Mouse (Mus musculus): ENCODE measurements around the gene Npepl1.

The Npepl1 gene

GRCm38 (mm10) chr2:174109991-174110782 lies at the start of gene Npepl1:
Gene Npepl1, plus strand, starts transcription at chr2:174110349.
- DNase-seq: peak; percentile 76

- no peak for DNase-seq
Measured at GRCm38 (mm10) chr2:174061219-174061618, 48.9 kb upstream of the Npepl1 start.

- DNase-seq: no peak
Measured at GRCm38 (mm10) chr2:174063074-174063473, 47.1 kb upstream of the Npepl1 start.

GRCm38 (mm10) chr2:174063527-174064211 lies 46.5 kb upstream of the Npepl1 start:
- no peak for DNase-seq

GRCm38 (mm10) chr2:174067793-174068419 lies 42.2 kb upstream of the Npepl1 start:
- no peak for DNase-seq

DNA sequence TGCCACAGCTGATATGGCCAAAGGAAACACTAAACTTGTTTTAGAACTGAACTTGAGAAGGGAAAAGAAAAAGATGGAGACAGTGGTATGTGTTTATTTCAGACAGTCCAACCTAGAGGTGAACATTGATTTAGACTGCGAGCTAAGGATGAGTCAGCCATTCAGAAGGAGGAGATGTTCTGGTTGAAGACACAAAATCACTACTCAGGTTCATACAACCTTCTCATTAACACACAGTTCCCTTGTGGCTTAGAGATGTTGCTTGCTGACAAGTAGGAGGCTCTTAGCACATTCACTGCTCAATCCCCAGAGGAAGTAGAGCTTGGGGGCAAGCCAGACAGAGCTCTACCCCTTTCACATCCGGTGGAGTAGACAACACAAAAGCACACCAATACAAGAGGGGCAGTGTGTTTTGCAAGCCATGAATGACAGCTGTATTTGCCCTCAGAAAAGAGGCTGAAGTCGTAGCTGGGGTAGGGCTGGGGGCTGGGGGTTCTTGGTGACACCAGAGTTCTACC lies 40.6 kb upstream of the Npepl1 start:
- no peak for DNase-seq

DNA sequence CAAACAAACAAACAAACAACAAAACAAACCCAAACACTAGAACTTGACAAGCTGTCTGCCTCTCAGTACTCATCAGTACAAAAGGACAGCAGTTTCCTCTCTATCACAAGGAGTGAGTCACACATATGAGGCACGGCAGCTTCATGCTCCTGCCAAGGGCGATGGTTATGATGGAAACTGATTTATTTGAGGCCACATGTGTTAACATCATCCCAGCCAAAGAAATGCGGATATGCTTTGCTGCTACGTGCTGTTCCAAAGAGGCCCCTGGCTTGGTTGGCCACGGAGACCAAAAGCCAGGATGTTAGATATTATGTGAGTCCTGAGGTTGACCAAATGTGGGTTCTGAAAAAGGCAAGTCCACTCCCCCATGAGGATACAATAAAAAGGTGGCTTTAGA lies 38.7 kb upstream of the Npepl1 start:
- DNase-seq: no peak

GRCm38 (mm10) chr2:174073156-174073790 lies 36.9 kb upstream of the Npepl1 start:
- DNase-seq: no peak

DNA sequence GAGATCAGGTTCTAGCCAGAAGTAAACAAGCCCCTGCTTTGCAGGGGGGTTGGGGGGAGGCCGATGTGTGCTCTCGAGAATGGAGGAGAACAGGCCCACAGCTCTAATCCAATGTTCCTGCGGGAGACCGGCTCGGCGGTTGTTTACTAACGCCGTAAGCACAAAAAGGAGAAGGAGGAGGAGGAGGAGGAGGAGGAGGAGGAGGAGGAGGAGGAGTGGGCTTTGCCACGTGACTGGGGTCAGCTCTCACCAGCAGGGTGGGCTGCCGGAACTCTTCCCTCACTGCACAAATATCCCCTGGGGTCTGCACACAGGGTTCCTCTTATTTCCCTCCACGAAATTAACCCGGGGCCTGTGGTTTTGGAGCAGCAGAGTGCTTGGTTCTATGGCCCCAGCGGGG lies 35.5 kb upstream of the Npepl1 start:
- DNase-seq: no peak

DNA sequence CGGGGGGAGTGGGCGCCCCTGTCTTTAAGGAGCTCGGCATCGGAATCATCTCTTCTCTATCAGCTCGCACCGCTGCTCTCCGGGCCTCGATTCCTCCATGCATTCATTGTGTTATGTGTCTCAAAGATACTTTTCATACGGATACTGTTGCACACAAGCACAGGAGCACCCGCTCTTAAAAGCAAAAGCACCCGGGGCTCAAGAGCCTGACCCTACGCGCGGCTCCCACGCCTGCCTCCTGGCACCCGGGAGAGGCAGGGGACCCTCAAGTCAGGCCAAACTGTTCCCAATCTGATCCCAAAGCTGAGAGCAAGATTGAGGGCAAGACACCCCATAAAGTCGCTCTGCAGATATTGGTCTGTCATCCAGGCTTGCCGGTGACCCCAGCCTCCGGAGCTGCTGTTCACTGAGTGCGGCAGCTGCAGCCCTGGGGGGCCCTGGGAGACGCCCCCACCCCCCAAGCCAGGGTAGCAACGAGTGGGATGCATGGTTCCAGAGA lies 35.0 kb upstream of the Npepl1 start:
- DNase-seq: peak; percentile 30

GRCm38 (mm10) chr2:174075673-174076432 lies 34.3 kb upstream of the Npepl1 start, which contains the start of gene Stx16:
Gene Stx16, plus strand, starts transcription at chr2:174076308.
- peak; percentile 97 for DNase-seq

DNA sequence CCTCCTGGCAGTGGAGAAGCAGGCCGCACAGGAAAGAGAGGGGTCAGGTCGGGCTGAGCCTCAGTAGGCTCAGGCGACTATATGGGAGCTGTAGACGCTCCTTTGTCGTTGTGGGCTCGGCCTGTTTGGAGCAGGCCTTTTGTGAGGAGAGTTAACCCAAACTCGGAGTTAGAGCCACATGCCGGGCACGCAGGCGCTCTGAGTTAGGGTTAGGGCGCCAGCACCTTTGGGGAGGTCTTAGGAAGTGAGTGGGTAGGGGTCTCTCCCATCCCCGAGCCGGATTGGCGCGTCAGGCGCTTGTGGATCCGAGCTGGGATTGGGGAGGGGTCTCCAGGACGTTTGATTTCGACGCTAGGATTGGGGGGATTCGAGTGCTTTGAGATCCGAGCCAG lies 33.7 kb upstream of the Npepl1 start:
- DNase-seq: no peak

DNA sequence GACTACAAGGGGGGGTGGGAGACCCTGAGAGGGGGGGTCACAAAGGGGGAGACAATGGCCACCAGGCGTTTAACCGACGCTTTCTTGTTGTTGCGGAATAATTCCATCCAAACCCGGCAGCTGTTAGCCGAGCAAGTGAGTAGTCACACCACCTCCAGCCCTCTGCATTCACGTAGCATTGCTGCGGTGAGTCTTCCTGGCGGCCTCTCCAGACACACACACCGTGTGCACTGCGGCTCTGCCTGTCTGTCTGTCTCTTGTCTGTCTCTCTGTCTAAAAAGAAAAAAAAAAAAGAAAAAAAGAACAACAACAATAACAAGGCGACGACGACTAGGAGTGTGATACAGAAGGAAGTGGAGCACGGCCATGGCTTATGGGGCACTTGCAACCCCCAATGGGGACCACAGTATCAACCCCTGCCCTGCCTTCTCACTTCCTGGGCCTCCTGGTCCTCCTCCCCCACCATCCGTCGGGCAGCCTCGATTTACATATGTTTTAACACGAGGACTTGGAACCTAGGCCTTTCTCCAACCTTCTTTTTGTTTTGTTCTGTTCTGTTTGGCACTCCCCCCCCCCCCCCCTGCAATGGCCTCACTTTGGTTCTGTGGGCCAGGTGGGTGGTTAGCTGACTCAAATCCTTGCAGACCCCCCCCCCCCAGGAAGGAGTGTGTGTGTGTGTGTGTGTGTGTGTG lies 33.0 kb upstream of the Npepl1 start:
- peak; percentile 22 for DNase-seq

DNA sequence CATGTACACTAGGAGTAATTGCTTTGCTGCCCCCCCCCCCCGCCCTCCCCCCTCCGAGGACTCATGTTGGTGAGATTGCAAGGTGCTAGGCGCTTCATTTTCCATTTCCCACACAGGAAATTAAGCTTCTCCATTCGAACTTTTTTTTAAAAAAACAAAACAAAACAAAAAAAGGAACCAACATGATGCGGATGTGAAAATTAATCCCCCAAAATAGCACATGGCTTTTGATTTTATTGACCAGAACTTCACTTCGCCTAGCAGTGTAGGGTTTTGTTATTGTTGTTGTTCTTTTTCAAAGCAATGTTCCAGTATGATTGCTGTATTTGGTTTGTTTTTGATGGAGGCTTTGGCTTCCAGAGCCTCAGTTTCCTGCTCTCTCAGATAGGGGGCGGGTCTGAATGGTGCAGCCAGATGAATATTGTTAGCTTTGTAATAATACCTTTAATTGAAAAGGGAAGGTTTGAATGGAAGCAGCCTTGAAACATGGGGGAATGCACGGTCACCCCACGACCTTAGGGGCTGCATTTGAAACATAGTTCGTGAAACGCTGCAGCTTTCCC lies 32.3 kb upstream of the Npepl1 start:
- DNase-seq: no peak

- no peak for DNase-seq
Measured at GRCm38 (mm10) chr2:174081833-174082232, 28.3 kb upstream of the Npepl1 start.

DNA sequence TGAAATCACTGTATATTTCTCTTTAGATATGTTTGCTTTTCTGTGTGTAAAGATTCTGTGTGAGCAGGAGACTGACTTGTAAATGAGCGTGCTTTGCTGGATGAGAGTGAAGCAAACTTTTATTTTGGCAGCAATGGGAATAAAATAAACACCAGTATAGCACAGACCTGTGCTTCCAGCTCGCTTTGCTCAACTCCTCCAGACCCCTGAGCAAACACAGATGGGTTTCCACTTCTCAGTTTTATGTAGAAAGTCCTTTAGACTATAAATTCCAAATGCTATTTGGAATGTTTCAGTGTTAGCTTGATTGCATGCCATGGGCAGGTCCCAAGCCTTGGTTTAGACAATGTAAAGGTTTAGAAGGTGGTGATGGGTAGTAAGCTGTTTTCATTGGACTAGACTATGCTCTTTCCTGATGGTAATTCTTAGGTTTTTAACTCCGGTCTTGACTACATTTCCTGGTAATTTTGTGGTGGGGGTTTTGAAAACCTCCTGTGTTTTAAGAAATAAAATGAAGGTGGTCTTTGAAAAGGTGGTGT lies 27.7 kb upstream of the Npepl1 start:
- DNase-seq: no peak

GRCm38 (mm10) chr2:174095086-174095485 lies 15.1 kb upstream of the Npepl1 start:
- DNase-seq: no peak

DNA sequence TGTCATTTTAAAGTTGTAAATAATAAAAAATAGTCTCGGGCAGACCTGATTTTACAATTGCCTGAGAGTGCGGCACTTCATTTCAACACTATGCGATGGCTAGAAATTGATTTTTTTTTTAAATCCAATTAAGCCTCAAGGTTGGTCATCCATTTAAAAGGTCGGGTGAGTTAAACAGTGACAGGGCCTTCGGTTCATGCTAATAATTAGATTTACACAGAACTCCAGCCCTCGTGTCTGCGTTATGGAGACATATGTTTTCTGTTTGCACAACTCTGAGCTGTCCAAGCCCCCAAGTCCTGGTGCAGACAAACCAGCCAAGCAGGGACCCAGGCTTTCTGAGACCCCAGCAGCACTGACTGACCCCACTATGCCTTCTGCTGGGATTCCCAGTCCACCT lies 7.8 kb upstream of the Npepl1 start:
- DNase-seq: peak; percentile 40

DNA sequence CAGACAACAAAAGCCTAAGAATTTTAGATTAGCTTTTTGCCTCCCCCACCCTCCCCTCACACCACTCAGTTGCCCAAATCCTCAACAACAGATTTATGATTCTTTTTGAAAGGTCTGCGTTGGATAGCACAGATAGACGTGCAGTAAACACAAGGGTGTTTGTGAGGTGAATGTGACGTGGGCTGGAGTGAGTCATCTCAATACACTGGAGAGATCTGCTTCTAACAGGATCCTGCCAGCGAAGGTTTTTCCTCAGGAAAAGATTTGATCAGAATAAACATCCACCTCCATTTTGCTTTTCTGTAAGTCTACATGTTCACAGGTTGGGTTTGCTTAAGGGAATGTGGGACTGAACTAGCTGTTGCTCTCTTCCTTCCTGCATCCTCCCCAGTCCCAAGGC lies 6.6 kb upstream of the Npepl1 start:
- no peak for DNase-seq

- DNase-seq: peak; percentile 43
Measured at GRCm38 (mm10) chr2:174107375-174107774, 2.8 kb upstream of the Npepl1 start.
